Mouse (Mus musculus) G1E (cell line): ENCODE results near the gene Katnal1.

Experiments
- CTCF ChIP-seq: IDR thresholded peaks from 2 replicates; pipeline ENCODE4 v1.5.1; 2012; ENCODE audit warnings: low read depth, low read length, inconsistent platforms, mixed read lengths
- GATA1 ChIP-seq: IDR thresholded peaks from 2 replicates; pipeline ENCODE4 v1.6.1; 2012; ENCODE audit warnings: borderline replicate concordance, low read length, inconsistent platforms, mixed read lengths
- GATA2 ChIP-seq: IDR thresholded peaks from 2 replicates; pipeline ENCODE4 v1.6.1; 2012; ENCODE audit warnings: low read depth, low read length, inconsistent platforms, borderline replicate concordance
- POLR2AphosphoS5 ChIP-seq: IDR thresholded peaks from 2 replicates; pipeline ENCODE4 v1.6.1; 2012; ENCODE audit warnings: low read depth, low read length, inconsistent platforms; ENCODE audit not compliant: insufficient replicate concordance
- TAL1 ChIP-seq: conservative IDR thresholded peaks from 2 replicates; pipeline ENCODE4 v1.6.1; 2012; ENCODE audit warnings: low read depth, low read length, inconsistent platforms, mixed read lengths

- TF ChIP-seq TAL1 (no peak), CTCF (no peak), GATA1 (no peak), POLR2AphosphoS5 (no peak), GATA2 (no peak)
Measured at GRCm38 (mm10) chr5:148831141-148831547, 98.0 kb downstream of the Katnal1 start.
